Mouse (Mus musculus) spleen, adult 2 months (tissue): ENCODE measurements around the gene Unkl.

Experiments
- CTCF ChIP-seq: fragments of 200-500 bp; IDR thresholded peaks from 2 replicates; pipeline ENCODE4 v1.5.1; 2011; ENCODE audit warnings: mild to moderate bottlenecking, inconsistent platforms; ENCODE audit not compliant: insufficient read depth, insufficient read length, insufficient replicate concordance; ENCODE audit errors: extremely low read depth
- POLR2A ChIP-seq: fragments of 200-500 bp; IDR thresholded peaks from 2 replicates; pipeline ENCODE4 v1.6.1; 2011; ENCODE audit warnings: low read depth, low read length, inconsistent platforms

DNA sequence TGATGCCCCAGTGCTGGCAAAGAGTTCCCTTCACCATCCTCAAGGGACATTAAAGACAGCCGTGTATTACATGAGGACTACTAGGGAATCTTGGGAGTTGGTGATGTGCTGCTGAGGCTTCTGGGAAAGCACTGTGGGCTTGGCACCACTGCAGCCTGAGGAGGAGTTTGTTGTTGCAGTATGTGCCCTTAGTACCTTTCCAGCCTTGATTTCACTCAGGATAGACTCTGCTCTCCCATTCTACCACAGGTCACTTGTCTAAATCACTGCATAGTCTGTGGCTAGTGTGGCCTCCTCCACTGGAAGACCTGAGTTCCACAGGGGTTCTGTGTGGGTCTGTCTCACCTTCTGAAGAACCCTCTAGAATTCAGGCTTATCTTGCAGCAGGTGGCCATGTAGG lies 32.5 kb downstream of the Unkl start:
- TF ChIP-seq POLR2A (no peak), CTCF (no peak)
